Mouse (Mus musculus) CD8-positive naive resting alpha-beta T cell, adult 2 months (primary cell): ENCODE results near the gene Fgfbp3.
"Not testable (repeated sequence)": the region's sequence is repeated elsewhere in the genome, so short reads cannot be mapped to it uniquely, and the experiment has no call there.

ENCODE experiments used
- DNase-seq, 2 experiments: peaks; one replicate each; pipeline ENCODE4 v3.0.0; 2022; ENCODE audit warnings: low read depth in 2 of 2, low spot score in 2 of 2

The Fgfbp3 gene

DNA sequence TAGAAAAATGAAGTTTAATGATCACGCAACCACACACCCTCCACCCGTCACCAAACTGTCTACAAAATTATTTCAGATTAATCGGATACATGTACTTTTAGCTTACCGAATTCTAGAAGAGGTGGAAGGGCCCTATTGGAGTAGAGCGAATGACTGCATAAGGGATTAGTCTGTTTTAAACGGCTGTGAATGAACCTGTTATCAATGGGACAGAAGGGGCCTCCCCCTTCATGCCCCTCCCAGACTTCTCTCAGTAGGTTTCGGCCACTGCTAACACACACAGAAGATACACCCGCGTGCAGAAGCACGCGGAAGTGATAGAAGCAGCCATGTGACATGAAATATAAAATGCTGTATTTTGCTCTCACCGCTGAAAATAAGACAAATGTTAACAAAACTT, at the start of gene Fgfbp3:
TSS of gene Fgfbp3 (minus strand) at position 150 of the 400 bp plus-strand sequence.
- DNase-seq: no peak

GRCm38 (mm10) chr19:36962544-36963260, 43.3 kb upstream of the Fgfbp3 start:
- DNase-seq: not testable (repeated sequence)

DNA sequence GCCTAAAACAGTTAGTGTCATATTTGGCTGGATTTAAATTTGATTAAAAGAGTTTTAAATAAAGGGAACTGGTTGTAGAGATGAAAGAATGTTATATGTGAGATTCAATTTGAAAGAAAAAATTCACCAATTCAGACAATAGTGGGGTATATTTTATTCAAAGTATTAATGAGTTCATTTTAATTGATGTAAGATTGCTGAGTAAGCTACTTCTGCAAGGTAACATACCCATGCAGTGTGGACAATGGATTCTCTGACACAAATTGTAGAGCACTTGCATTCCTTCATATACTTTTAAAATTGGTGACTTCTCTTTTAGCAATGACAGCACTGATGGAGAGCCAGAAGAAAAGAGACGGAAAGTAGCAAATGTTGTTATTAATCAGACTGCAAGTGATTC, 41.9 kb upstream of the Fgfbp3 start:
- no peak for DNase-seq

DNA sequence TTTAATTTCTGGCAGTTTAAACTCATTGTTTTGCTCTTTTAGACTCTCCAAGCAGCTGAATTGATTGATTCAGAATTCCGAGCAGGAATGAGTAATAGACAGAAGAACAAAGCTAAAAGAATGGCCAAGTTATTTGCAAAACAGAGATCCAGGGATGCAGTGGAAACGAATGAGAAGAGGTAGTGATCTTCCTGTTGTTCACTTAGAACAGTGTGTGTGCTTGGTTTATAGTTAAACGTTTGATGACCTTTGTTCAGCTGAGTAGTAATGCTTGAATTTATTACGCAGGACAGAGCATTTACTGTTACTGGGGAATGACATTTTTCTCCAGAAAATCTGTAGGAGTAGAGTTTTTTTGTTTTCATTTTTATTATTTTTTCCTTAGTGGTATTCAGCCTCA, 38.9 kb upstream of the Fgfbp3 start:
- DNase-seq: no peak

DNA sequence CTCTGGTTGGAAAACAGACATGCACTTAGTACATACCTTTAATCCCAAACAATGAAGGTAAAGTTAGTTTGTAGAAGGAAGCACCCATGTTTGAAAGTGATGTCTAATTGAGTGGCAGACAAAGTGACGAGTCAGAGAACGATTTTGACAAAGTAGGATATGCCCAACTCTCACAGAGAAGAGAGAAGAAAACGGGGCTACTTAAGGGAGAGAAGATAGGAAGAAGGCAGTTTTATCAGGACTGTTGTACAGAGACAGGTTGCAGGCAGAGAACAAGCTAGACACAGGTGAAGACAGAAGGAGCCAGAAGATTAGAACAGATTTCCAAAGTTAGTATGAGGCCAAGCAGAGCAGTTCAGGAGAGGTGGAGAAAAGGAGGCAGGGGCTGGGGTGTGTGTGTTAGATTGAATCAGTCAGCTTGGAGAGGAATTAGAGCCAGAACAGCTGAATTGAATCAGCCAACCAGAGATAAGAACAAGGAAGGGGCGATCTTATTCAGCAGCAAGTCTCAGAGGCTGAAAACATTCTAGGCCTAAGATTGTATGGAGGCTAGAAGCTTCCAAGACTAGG, 34.3 kb upstream of the Fgfbp3 start:
- DNase-seq: no peak

DNA sequence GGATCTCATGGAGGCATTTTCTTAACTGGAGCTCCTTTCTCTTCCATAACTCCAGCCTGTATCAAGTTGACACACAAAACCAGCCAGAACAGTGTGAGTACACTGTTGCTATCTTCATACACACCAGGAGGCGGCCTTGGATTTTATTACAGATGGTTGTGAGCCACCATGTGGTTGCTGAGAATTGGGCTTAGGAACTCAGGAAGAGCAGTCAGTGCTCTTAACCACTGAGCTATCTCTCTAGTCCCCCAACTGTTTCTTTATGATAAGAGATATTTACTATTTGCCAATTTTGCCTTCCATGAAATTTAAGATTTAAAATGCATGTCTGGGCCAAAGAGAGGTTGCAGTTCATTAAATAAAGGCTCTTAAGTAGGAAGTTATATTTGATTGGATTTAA, 20.6 kb upstream of the Fgfbp3 start:
- DNase-seq: no peak

- DNase-seq: no peak
Observed at GRCm38 (mm10) chr19:36938008-36938407, 18.6 kb upstream of the Fgfbp3 start.

DNA sequence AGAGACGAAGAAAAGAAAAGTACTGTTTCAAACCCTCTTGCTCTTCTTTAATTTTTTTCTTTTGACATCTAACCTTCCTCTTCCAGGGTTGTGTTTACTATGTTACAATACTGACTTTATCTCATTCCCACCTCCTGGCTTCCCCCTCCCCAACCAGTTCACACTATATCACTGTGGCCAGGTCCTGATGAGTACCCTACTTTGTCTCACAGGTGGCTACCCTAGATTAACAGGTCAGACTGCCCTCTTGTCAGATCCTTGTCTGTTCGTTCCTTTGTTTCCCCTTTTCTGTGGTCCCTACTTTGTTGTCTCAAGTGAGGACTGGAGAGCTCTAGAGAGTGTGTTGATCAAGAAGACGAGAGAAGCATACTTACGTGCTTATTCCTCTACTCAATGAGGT, 16.9 kb upstream of the Fgfbp3 start:
- DNase-seq: no peak

DNA sequence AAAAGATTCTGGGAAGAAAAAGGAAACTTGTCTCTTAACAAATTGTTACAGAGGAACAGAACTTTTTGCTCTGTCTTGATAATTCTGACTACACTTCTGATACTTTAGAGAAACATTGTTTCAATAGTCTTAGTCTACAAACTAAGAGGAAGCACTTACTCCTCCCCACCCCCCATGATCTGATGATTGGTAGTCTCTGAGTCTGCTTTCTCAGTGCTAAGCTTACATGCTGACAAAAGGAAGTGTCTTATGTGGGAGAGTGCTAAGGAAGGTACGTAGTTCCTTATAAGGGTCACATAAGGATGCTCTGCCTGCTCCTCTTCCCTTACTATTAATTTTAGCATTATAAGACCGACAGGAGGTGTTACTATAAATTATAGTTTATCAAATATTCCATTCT, 13.2 kb upstream of the Fgfbp3 start:
- no peak for DNase-seq

DNA sequence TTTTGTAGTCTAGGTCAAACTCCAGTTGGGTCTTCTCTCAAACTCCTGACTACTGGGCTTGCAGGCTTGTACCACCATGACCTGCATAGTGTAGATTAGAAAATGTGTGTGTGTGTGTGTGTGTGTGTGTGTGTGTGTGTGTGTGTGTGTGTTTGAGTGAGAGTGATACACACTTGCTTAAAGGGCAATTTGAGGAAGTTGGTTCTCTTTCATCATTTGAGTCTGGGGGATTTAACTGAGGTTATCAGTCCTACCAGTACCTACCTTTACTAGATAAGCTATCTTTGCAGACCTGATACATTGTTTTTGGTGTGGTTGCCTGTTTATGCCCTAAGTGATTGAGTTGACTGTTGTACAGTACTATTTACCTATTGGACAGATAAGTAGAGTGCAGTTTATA, 12.7 kb upstream of the Fgfbp3 start:
- DNase-seq: no peak

- no peak for DNase-seq
Observed at GRCm38 (mm10) chr19:36929816-36930215, 10.4 kb upstream of the Fgfbp3 start.

DNA sequence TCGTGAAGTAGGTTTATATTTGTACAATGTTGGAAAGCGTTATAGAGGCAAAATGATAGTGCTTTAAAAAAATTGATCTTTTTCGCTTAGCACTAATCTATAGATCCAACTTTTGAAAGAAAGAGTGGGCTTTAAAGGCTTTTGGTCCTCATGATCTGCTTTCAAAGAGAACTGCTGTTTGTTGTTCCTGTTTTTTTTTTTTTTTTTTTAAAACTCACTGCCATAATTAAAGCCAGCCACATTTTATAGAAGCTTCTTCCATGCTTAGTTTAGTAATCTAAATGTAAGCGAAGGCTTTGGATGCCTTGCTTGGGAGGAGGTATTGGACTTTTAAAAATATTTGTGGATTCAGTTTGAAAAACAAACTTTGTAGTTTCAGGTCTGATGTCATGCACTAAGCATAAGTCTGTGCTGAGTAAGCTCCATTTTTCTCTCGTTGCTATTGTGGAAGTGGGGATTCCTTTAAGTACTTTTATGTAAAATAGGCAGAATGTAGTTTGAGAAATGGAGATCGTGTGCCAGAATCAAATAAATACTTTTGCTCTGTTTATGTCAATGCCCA, 8.5 kb upstream of the Fgfbp3 start:
- no peak for DNase-seq

DNA sequence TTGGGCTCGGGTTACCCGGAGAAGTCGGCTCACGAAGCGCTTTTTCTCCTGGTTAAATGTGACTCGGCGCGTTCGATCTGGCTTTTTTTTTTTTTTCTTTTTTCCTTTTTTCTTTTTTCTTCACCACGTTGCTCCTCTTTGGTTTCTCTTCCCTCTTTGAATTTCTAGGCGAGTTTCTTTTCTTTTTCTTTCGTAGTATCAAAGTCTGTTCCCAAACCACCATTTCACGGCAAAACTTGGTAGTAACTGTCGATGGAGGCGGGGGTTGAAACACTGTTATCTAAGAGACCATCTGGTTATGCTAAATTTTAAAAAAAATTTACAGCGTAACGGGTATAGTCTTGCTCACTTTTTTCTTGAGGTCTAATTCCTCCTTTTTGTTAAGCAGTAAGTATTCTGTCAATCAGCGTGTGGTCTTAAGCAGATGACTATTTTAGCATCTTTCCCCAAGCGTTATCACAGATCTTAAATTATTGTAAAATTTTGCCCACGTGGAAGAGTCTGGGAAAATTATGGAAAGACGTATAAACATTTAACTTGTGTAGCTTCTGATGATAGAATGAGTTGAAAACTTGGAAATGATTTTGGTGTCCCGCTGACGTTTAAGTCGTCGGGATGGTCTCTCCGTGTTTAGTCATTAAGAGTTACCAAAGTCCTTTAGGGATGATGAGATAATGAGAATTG, 7.3 kb upstream of the Fgfbp3 start:
- DNase-seq: no peak

DNA sequence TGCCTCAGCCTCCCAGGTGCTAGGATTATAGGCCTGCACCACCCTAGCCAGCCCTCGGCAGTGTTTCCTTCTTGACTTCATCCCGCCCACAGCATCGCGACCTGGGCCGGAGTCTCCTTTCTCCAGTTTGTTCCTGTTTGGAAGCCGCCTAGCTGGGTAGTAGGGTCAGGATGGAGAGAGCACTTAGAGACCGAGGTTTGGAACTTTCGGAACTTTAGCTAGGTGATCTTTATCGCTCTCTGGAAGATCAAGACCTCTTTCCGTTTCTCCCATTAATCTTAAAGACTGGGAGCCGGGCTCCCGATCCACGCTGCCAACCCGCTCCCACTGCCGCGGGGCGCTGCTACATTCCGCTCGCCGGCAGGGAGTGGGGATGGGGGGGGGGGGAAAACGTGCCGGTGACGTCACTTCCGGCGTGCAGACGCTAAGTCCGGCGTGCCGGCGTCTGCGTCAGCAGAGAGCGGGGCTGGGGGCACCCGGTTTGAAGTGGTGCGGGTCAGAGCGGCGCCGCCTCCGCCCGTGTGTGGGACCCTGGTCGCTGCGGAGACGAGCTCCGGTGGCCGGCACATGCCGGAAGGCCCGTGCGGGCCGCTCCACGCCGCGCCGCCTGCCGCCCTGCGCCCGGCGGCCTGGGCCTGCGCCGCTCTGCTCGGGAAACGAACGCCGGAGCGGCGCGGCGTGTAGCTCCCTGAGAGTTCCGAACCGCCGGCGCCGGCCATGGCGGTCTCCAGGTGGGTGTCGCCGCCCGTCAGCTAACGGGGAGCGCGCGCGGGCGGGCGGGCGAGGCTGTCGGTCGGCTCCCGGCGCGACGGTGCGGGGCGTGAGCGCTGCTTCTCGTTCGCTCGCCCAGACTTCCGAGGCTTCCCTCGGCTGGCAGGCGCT, 6.5 kb upstream of the Fgfbp3 start, which contains the start of gene Btaf1:
TSS of gene Btaf1 (plus strand) at position 409 of the 882 bp plus-strand sequence.
- DNase-seq: peak; percentile 65 to 69

DNA sequence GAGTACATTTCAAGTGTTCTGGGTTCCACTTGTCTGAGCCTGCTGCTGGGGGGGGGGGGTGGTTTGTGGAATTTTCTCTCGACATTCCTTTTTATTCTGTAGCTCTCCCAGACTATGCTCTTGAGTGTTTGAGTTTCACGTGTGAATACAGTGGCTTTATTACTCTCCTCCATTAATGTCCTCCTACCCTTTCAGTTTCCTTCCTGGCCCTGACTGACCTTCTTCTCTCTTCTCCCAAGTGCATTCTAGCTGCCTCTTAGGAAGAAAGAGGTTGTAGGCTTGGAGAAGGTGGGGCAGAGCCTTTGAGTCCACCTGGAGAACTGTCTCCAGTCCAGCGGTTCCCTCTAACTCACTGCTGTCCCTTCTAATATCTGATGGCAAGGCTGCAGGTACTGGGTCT, 3.5 kb upstream of the Fgfbp3 start:
- no peak for DNase-seq

DNA sequence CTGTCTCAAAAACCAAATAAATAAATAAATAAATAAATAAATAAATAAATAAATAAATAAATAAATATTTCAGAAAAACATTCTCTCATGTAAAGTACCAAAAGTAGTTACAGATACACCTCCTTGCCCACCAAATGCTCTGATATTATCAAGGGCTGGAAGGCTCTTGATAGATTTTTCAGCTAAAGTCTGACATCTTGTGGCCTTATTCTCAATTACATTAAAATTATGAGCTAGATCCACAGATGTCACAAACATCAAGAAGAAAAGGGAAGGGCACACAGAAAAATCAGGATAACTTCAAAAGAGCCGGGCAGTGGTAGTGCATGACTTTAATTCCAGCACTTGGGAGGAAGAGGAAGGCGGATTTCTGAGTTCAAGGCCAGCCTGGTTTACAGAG, 2.6 kb upstream of the Fgfbp3 start:
- peak in 1 of 2 experiments; percentile 43 for DNase-seq

DNA sequence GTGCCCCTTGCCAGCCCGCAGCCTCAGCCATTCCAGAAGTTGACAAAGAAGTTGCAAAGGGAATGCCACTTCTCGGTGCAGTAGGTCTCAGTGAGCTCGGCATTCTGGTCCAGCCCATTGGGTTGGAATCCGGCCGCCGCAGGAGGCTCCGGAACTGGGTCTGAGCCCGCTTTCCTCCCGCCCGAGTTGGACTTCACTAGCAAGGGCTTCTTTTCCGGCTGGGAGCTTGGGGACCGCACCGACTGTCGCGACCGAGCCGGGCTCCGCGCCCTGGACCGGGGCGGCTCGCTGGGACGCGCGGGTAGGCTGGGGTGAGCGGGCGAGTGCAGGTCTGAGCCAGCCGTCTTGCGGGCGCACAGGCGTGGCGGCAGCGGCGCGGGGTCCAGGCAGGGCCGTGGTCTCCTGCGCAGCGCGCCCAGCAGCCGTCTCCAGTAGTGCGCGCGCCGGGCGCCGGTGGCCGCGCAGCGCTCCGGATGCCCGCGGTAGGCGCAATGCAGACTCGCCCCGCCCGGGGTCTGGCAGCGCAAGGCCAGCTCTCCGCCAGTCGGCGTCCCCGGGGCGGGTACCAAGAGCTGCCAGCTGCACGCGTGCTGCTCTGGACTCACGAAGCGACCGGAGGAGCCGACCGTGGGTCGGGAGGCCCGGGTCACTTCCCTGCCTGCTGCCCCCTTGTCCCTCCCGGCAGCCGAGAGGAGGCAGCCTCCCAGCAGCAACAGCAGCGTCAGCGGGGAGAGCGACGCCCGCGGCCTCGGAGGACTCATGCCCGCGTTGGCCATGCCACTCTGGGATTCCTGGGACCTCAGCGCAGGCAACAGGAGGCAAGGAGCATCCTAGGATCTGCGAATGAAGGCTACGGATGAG, 744 bp downstream of the Fgfbp3 start:
- DNase-seq: peak; percentile 38 to 44

DNA sequence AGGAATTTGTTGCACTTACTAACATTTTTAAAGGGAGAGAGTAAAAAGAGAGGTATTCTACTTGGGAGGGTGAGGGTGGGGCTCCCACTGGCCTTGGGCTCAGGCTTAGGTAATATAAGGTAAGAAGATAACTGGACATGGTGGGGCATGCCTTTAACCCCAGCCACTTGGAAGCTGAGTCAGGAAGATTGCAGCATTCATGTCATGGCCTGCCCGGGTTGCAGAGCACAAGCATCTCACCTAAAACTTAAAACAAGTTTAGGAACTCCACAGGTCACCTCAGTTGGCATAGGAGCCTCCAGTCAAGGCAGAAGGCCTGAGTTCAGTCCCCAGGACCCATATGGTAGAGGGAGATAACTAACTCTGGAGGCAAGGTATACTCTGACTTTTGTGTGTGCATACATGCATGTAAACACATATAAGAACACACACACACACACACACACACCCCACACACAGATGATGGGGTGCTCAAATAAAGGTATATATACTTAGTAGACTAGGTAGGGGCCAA, 2.5 kb downstream of the Fgfbp3 start:
- no peak for DNase-seq

- DNase-seq: no peak
Observed at GRCm38 (mm10) chr19:36916206-36916605, 3.2 kb downstream of the Fgfbp3 start.

DNA sequence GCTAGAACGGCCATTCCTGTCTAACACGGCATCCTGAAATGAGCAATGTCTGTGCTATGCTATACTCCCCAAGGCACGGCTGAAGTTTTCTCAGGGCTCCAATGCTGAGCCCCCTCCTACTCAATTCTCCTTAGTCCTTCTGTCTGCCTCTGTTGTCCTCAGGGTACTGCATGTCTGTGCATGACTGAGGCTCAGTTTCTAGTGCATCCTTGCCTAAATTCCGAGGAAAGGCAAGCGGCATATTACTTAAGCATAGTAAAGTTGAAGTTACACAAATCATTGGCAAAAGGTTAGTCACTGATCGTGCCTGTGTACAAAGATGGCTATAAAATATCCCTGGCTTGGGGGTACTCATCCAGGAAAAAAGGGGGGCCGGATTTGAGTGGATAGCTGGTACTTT, 6.4 kb downstream of the Fgfbp3 start:
- no peak for DNase-seq
